Mouse (Mus musculus): ENCODE measurements at regions not wholly inside any gene's neighbourhood (a gene's known extent, or its start where the extent isn't known, plus 50 kb on each side); places are given as distances from the start of the nearest gene placed in this dataset.

DNA sequence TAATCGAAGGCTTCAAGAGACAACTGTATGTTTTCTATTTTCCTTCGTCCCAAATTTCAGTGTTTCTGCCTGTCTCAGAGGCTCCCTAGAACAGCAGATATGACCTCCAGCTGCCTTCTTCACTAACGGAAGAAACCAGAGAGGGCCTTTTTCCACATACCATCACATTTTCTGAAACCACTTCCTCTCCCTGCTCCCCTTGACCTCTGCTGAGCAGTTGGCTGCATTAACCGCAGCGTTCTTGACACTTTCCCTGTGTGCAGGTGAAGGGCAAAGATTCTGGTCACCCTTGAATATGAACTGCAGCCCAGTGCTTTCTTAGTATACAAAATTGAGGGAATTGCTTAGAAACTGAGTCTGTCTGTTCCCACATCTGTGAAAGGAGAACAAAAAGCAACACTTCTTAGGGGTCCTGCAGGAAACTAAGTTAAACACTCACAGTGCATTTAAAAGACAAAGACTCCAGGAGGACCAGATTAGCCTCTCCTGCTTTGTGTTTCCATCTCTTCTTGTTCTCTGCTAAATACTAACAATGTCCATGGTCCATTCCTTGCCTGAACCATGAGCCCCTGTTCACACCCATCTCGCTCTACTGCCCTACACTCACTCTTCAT lies 98.4 kb downstream of the Akap11 start:
- no peak for DNase-seq (ENCODE audit: low spot score)

DNA sequence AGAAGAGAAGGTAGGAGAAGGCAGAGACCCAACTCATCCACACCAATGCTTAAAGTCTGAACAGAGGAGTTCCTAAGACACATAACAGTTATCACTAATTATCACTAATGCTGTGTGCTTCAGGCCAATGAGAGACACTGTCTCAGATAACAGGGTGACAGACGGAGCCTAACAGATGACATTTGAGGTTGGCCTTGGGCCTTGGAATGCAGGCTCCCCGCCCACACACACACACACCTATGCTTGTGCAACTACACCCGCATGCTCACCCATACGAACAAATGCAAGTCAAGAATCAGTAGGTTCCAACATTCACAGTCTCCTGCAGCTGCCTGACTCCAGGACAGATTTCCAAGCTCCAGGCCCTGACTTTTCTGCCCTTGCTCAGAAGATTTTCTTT lies 100.0 kb downstream of the Akap11 start:
- DNase-seq (ENCODE audit: low spot score), result no peak

DNA sequence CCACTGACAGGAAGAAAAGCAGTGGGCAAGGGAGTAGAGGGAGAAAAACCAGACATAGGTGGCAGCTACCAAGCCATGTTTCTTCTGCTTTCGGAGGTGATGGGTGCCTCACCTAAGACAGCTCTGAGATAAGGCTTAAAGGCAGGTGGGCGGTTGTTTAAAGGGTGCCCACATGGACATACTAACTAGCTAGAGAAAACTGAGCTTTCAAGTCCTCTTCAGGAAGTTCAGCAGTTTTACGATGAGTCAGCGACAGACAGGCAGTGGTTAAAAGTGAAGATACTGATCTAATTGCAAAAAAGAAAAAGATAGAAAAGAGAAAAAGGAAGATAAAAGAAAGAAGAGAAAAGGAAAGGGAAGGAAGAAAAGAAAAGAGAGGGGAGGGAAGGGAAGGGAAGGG lies 100.6 kb downstream of the Akap11 start:
- DNase-seq (ENCODE audit: low spot score), result no peak

GRCm38 (mm10) chr14:78435561-78435960 lies 101.0 kb downstream of the Akap11 start:
- no peak for DNase-seq (ENCODE audit: low spot score)

- DNase-seq (ENCODE audit: low spot score), result no peak
Measured at GRCm38 (mm10) chr14:78434753-78435152, 101.9 kb downstream of the Akap11 start.

DNA sequence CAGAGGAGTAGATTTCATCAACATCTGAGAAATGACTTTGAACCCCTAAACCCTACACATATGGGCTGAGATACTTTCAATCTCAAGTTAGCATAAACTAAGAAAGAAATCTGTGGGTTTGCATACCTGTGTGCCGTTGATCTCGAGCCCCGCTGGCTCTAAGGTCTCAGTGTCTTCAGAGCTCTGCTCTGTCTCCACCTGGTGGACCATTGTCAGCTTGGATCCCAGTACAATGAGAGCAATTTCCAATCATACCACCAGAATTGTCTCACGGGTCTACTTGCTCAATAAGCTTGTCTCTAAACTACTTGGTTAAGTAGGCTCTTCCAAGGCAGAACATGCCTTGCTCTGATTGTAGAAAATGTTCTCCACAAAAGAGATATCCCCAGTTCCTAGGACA lies 102.5 kb downstream of the Akap11 start:
- no peak for DNase-seq (ENCODE audit: low spot score)

DNA sequence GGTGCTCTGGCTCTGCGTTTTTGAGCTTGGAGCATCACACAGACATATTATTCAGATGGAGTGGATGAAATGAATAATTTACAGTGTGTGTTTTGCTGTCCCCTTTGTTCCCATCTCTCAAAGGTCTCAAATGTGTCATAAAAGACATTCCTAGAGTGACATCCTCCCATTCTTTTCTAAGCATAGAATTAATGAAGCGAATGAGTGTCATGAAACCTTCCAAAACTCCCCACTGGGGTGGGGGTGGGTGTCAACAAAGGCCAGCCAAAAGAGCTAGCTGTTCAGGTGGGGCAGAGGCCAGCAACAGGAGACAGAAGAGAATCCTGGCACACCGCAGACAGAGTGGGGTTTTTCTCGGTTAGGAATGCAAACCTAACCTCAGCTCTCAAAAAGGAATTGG lies 104.1 kb downstream of the Akap11 start:
- no peak for DNase-seq (ENCODE audit: low spot score)

GRCm38 (mm10) chr14:78431931-78432330 lies 104.7 kb downstream of the Akap11 start:
- no peak for DNase-seq (ENCODE audit: low spot score)

GRCm38 (mm10) chr14:78431406-78431805 lies 105.2 kb downstream of the Akap11 start:
- no peak for DNase-seq (ENCODE audit: low spot score)

DNA sequence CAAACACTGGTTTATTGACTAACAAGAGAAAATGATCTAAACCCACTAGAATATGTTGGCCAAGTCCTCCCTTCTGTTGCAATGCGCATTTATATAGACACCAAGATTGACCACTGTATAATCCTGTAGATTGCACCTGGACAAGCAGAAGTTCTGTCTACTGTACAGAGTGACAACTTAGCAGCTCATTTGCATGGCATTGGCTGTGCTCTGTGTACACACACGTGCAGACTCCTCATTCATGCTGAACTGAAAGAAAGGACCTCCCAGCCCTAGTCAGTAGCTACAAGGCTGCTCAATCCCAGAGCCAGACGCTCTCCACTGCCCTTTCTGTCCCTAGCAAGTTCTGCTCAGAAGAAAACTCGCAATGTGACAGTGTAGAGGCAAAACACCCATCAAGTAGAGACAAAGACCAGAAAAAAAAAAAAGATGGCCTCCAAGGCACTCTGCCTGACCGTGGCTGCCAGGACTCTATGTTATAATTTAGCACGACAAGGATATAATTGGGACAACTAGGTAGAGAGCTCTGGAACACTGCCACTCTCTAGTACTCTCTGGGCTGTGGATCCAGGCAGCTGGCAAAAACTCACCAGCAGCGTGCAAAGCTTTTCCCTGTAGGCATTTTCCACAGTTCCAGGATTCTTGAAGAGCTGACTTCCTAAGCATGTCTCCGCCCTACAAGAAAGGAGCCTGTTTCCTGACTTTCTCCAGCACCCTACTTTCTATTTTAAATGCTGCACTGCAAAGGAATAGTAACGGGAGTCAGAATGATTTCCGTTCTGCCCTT lies 108.2 kb downstream of the Akap11 start:
- no peak for DNase-seq (ENCODE audit: low spot score)

GRCm38 (mm10) chr14:78427062-78427461 lies 109.5 kb downstream of the Akap11 start:
- DNase-seq (ENCODE audit: low spot score), result no peak

- DNase-seq (ENCODE audit: low spot score), result no peak
Measured at GRCm38 (mm10) chr14:78422601-78423000, 114.0 kb downstream of the Akap11 start.

DNA sequence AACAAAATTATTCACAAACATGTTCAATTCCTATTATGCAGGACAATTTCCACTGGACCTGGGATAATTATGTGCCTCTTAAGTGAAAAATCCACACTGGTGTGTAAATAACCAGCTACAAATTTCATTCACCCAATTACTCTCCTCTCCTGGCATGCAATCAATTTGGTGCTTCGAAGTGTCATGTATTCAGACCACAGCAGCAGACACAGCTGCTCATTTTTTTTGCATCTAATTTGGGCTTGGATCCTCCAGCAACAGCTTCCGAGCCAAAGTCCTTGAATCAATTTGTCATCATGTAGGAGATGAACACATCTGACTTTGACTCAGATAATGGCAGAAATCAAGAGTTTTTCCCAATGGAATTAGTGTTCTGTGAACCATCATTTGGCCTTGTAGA lies 113.1 kb upstream of the Tnfsf11 start:
- DNase-seq (ENCODE audit: low spot score), result no peak

- DNase-seq (ENCODE audit: low spot score), result no peak
Measured at GRCm38 (mm10) chr14:78420176-78420575, 112.3 kb upstream of the Tnfsf11 start.

- DNase-seq (ENCODE audit: low spot score), result no peak
Measured at GRCm38 (mm10) chr14:78405568-78405967, 97.7 kb upstream of the Tnfsf11 start.

GRCm38 (mm10) chr14:78397914-78398313 lies 90.1 kb upstream of the Tnfsf11 start:
- no peak for DNase-seq (ENCODE audit: low spot score)

DNA sequence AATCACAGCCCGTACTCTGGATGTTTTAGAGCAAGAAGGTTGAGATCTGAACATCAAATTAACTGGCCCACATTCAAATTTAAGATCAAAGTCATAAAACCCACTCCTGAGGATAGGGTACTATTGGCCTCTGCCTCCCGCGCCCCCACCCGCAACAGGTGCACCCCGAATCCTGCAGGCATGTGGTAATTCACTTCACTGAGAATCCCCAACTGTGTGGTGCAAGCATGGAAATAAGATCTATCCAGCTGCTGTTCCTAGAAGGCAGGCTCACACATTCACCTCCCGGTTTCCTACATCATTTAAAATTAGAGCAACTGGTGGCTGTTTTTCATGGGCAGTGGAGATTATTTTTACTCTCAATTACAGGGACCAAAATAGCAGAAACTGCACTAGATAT lies 87.8 kb upstream of the Tnfsf11 start:
- no peak for DNase-seq (ENCODE audit: low spot score)

GRCm38 (mm10) chr14:78387011-78387410 lies 79.2 kb upstream of the Tnfsf11 start:
- no peak for DNase-seq (ENCODE audit: low spot score)

DNA sequence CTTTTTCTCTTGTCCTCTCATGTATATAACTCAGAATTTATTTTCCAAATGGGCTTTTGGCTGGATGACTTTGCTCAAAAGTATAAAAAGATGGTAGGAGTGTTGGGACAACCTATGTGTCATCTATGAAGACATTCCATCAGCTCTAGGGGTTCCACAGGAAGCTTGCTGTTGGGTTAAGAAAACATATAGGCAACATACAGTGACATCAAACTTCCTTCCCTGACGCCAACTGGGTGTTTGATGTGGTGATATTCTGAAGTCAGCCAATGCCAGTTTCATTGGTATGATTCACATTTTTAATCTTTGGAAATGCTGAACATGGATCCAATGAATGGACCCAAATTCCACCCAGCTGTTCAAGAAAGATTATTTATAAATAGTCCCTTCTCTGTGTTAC lies 76.5 kb upstream of the Tnfsf11 start:
- DNase-seq (ENCODE audit: low spot score), result no peak

GRCm38 (mm10) chr14:78383256-78383709 lies 75.4 kb upstream of the Tnfsf11 start:
- DNase-seq (ENCODE audit: low spot score), result peak; percentile 79

GRCm38 (mm10) chr14:78380011-78380410 lies 72.2 kb upstream of the Tnfsf11 start:
- no peak for DNase-seq (ENCODE audit: low spot score)

DNA sequence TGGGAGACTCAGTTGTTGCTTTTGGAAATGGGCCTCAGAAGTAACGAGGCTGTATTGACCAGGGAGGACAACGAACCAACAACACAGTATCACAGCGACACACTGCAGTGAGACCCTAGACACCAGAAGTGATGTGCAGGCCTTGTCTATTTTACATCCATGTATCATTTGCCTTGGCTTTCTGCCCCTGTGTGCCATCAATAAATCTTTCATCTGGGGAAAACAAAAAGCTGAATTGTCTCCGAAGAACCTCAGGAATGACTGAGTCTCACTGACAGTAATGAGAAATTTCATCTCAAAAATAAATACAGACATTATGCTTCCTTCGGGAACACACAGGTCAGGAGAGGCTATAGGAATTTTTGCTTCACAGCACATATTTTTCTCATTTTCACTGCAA lies 68.7 kb upstream of the Tnfsf11 start:
- DNase-seq (ENCODE audit: low spot score), result no peak

GRCm38 (mm10) chr14:78375746-78376495 lies 68.1 kb upstream of the Tnfsf11 start:
- DNase-seq (ENCODE audit: low spot score), result no peak

Data from urinary bladder, postnatal 14 days (tissue).